Mouse (Mus musculus): ENCODE measurements around the gene Nphp1.

DNA sequence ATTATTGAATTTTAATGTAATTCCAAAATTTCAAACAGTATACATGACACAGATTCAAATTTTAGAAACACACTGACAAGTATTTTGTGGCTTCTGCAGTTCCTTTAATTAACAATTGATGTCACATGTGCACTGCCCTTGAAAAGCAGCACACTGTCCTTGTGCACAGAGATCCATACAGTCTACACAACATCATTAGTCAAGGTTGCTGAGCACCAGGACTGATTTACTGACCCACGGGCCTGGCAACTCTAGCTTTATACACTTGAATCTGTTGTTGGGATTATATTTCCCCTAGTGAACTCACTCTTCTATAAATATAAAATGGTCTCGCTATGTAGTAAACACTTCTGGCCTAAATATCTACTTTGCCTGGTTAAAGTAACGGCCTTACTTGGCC is 13.7 kb downstream of the Nphp1 start:
- TF ChIP-seq GATA1 (IDR thresholded peaks at IDR 0.05; ENCODE audit: low read depth, low read length) (no peak), NELFE (IDR thresholded peaks at IDR 0.05; ENCODE audit: low read depth, low read length) (no peak), POLR2A (IDR thresholded peaks at IDR 0.05; ENCODE audit: control insufficient read depth in 1 of 2, insufficient read depth in 1 of 2, low read depth in 1 of 2, low read length in 2 of 2, poor library complexity in 1 of 2) (no peak), POLR2AphosphoS2 (IDR thresholded peaks at IDR 0.05; ENCODE audit: low read length) (no peak), E2F4 (IDR thresholded peaks at IDR 0.05; ENCODE audit: borderline replicate concordance, low read depth, low read length) (no peak), SIN3A (IDR thresholded peaks at IDR 0.05; ENCODE audit: low read length) (no peak), CTCF (IDR thresholded peaks at IDR 0.05 in 2 of 3, conservative IDR thresholded peaks at IDR 0.05 in 1 of 3; ENCODE audit: control insufficient read depth in 1 of 3, insufficient read depth in 1 of 3, low read depth in 2 of 3, low read length in 3 of 3, poor library complexity in 1 of 3, severe bottlenecking in 1 of 3) (no peak), JUND (IDR thresholded peaks at IDR 0.05; ENCODE audit: low read depth, low read length) (no peak), TCF12 (IDR thresholded peaks at IDR 0.05; ENCODE audit: low read depth, low read length) (no peak), USF1 (IDR thresholded peaks at IDR 0.05; ENCODE audit: low read depth, low read length) (no peak), ZKSCAN1 (IDR thresholded peaks at IDR 0.05; ENCODE audit: low read depth, low read length) (no peak), HCFC1 (IDR thresholded peaks at IDR 0.05; ENCODE audit: low read depth, low read length) (no peak), MXI1 (IDR thresholded peaks at IDR 0.05; ENCODE audit: low read depth, low read length) (no peak), CHD1 (IDR thresholded peaks at IDR 0.05; ENCODE audit: low read depth, low read length) (no peak)

Data from MEL (cell line).